Mouse (Mus musculus): ENCODE results near the gene Utp11.

Gene Utp11

GRCm38 (mm10) chr4:124693135-124693894 is at the start of gene Utp11:
Gene Utp11, minus strand, starts transcription at chr4:124693600.
- under 1% methylated on average over 43 of the region's 43 CpGs for WGBS

GRCm38 (mm10) chr4:124742839-124743238 is 49.4 kb upstream of the Utp11 start:
- WGBS, result 63% methylated on average over 11 of the region's 11 CpGs

- WGBS, result 6% methylated on average over 25 of the region's 25 CpGs
Observed at GRCm38 (mm10) chr4:124741376-124742343, 48.3 kb upstream of the Utp11 start, which contains the start of gene Inpp5b. Gene Inpp5b, plus strand, starts transcription at chr4:124741850.

GRCm38 (mm10) chr4:124738783-124739182 is 45.4 kb upstream of the Utp11 start:
- WGBS, result 56% methylated on average over 1 of the region's 1 CpGs

- WGBS, result 53% methylated on average over 4 of the region's 4 CpGs
Observed at GRCm38 (mm10) chr4:124738013-124738412, 44.6 kb upstream of the Utp11 start.

GRCm38 (mm10) chr4:124737486-124737885 is 44.1 kb upstream of the Utp11 start:
- 82% methylated on average over 5 of the region's 5 CpGs for WGBS

- 76% methylated on average over 2 of the region's 2 CpGs for WGBS
Observed at GRCm38 (mm10) chr4:124736952-124737351, 43.6 kb upstream of the Utp11 start.

GRCm38 (mm10) chr4:124726121-124726520 is 32.7 kb upstream of the Utp11 start:
- WGBS, result 70% methylated on average over 6 of the region's 6 CpGs

- 89% methylated on average over 4 of the region's 4 CpGs for WGBS
Observed at GRCm38 (mm10) chr4:124719101-124719500, 25.7 kb upstream of the Utp11 start.

GRCm38 (mm10) chr4:124714545-124715481 is 21.4 kb upstream of the Utp11 start, which contains the start of gene Sf3a3:
Gene Sf3a3, plus strand, starts transcription at chr4:124714776.
- under 1% methylated on average over 57 of the region's 57 CpGs for WGBS

GRCm38 (mm10) chr4:124713850-124714249 is 20.4 kb upstream of the Utp11 start:
- WGBS, result 69% methylated on average over 5 of the region's 5 CpGs

- WGBS, result 83% methylated on average over 6 of the region's 6 CpGs
Observed at GRCm38 (mm10) chr4:124712618-124713017, 19.2 kb upstream of the Utp11 start.

- 10% methylated on average over 5 of the region's 5 CpGs for WGBS
Observed at GRCm38 (mm10) chr4:124710776-124711291, 17.4 kb upstream of the Utp11 start.

- 20% methylated on average over 18 of the region's 18 CpGs for WGBS
Observed at GRCm38 (mm10) chr4:124709961-124710446, 16.6 kb upstream of the Utp11 start.

- 5% methylated on average over 41 of the region's 41 CpGs for WGBS
Observed at GRCm38 (mm10) chr4:124708518-124709477, 15.4 kb upstream of the Utp11 start.

- WGBS, result 46% methylated on average over 1 of the region's 1 CpGs
Observed at GRCm38 (mm10) chr4:124708200-124708517, 14.8 kb upstream of the Utp11 start.

GRCm38 (mm10) chr4:124707381-124708199 is 14.2 kb upstream of the Utp11 start:
- WGBS, result 90% methylated on average over 25 of the region's 25 CpGs

- WGBS, result 82% methylated on average over 23 of the region's 23 CpGs
Observed at GRCm38 (mm10) chr4:124705661-124706269, 12.4 kb upstream of the Utp11 start.
